Mouse (Mus musculus) neural tube, embryonic 11.5 days (tissue): ENCODE results near the gene Vangl2. TPM values are rescaled to one million over a fixed set of nuclear protein-coding genes. Genes with fewer than 3 reads are reported as not detected.

ENCODE experiments used
- ATAC-seq: fragments of 200-750 bp; cut with Nextera tagmentation; 2 replicates; pipeline ENCODE4 v1.8.0; 2017; ENCODE audit warnings: moderate number of reproducible peaks, mild to moderate bottlenecking, moderate TSS enrichment, moderate library complexity; ENCODE audit not compliant: insufficient read depth, low FRiP score, low TSS enrichment
- DNase-seq: peaks from one replicate; pipeline ENCODE4 v3.0.0-alpha.2; 2015; ENCODE audit warnings: low spot score
- H3K27ac ChIP-seq: fragments of 300-500 bp; sonication (generic); 2 replicates; pipeline ENCODE4 v1.5.1; 2014; ENCODE audit warnings: low read depth, mild to moderate bottlenecking, low read length
- H3K27me3 ChIP-seq: fragments of 300-500 bp; sonication (generic); 2 replicates; pipeline ENCODE4 v1.6.1; 2014; ENCODE audit warnings: mild to moderate bottlenecking, low read length, mixed read lengths; ENCODE audit not compliant: control insufficient read depth, insufficient read depth
- H3K36me3 ChIP-seq: fragments of 300-500 bp; sonication (generic); 2 replicates; pipeline ENCODE4 v1.6.1; 2014; ENCODE audit warnings: mild to moderate bottlenecking, low read length, moderate library complexity, mixed read lengths; ENCODE audit not compliant: control insufficient read depth, insufficient read depth
- H3K4me1 ChIP-seq: fragments of 300-500 bp; sonication (generic); 2 replicates; pipeline ENCODE4 v1.6.1; 2014; ENCODE audit warnings: low read length, mixed read lengths; ENCODE audit not compliant: control insufficient read depth, insufficient read depth
- H3K4me2 ChIP-seq: fragments of 300-500 bp; sonication (generic); 2 replicates; pipeline ENCODE4 v1.6.1; 2014; ENCODE audit warnings: low read depth, mild to moderate bottlenecking, moderate library complexity
- H3K4me3 ChIP-seq: fragments of 300-500 bp; sonication (generic); 2 replicates; pipeline ENCODE4 v1.5.1; 2014; ENCODE audit warnings: low read depth, low read length
- H3K9ac ChIP-seq: fragments of 300-500 bp; sonication (generic); 2 replicates; pipeline ENCODE4 v1.6.1; 2014; ENCODE audit warnings: mild to moderate bottlenecking, low read length
- H3K9me3 ChIP-seq: fragments of 300-500 bp; sonication (generic); 2 replicates; pipeline ENCODE4 v1.6.1; 2016; ENCODE audit warnings: low read length; ENCODE audit not compliant: control insufficient read depth
- WGBS: fragments of 180-500 bp; shearing (Covaris S2); extraction: QIAGEN DNeasy Blood & Tissue Kit; methylation state at CpG from one replicate; pipeline ENCODE4 v1.1.7; 2014; 5-methylcytosine and 5-hydroxymethylcytosine counted together
- polyA plus RNA-seq: library from polyadenylated mRNA; unstranded; fragments of >200 nt; fragmentation: Nextera tagmentation; extraction: Ambion mirVana; gene quantifications from 2 replicates; pipeline ENCODE4 v1.2.1, GENCODE M21; 2014

Gene Vangl2
- polyA plus RNA-seq, 1 experiment from 2014 or later: 69.0 TPM

- no peak for DNase-seq
- H3K27ac ChIP-seq: peak overlapping the region; percentile 88
- peak overlapping the region; percentile 42 for H3K4me2 ChIP-seq
- H3K9me3 ChIP-seq: no peaks in the 10 kb centered on the region
- peaks cover 7% of the 10 kb centered on the region for H3K36me3 ChIP-seq
- WGBS: 70% methylated on average over 8 of the region's 8 CpGs
- peak overlapping the region; percentile 50 for H3K9ac ChIP-seq
- peaks cover 79% of the 10 kb centered on the region for H3K4me1 ChIP-seq
- H3K27me3 ChIP-seq: no peaks in the 10 kb centered on the region
- H3K4me3 ChIP-seq: no peak overlapping the region
- ATAC-seq: no peak
These were observed 12.2 kb downstream of the Vangl2 start for GRCm38 (mm10) chr1:172016031-172016430.

GRCm38 (mm10) chr1:172015312-172015939, 12.8 kb downstream of the Vangl2 start:
- Histone ChIP-seq H3K4me3 (no peak overlapping the region), H3K36me3 (peaks cover 13% of the 10 kb centered on the region), H3K4me1 (peaks cover 74% of the 10 kb centered on the region), H3K27ac (peak overlapping the region; percentile 88), H3K27me3 (no peaks in the 10 kb centered on the region), H3K4me2 (peak overlapping the region; percentile 42), H3K9ac (peak overlapping the region; percentile 50), H3K9me3 (no peaks in the 10 kb centered on the region)
- no peak for ATAC-seq
- DNase-seq: no peak
- 50% methylated on average over 9 of the region's 9 CpGs for WGBS

- DNase-seq: no peak
- ATAC-seq: no peak
- peak overlapping the region; percentile 42 for H3K4me2 ChIP-seq
- no peak overlapping the region for H3K4me3 ChIP-seq
- no peaks in the 10 kb centered on the region for H3K9me3 ChIP-seq
- H3K36me3 ChIP-seq: peaks cover 19% of the 10 kb centered on the region
- H3K9ac ChIP-seq: peak overlapping the region; percentile 50
- 52% methylated on average over 9 of the region's 9 CpGs for WGBS
- H3K4me1 ChIP-seq: peaks cover 68% of the 10 kb centered on the region
- no peaks in the 10 kb centered on the region for H3K27me3 ChIP-seq
- peak overlapping the region; percentile 88 for H3K27ac ChIP-seq
These were observed 13.5 kb downstream of the Vangl2 start for GRCm38 (mm10) chr1:172014771-172015170.

DNA sequence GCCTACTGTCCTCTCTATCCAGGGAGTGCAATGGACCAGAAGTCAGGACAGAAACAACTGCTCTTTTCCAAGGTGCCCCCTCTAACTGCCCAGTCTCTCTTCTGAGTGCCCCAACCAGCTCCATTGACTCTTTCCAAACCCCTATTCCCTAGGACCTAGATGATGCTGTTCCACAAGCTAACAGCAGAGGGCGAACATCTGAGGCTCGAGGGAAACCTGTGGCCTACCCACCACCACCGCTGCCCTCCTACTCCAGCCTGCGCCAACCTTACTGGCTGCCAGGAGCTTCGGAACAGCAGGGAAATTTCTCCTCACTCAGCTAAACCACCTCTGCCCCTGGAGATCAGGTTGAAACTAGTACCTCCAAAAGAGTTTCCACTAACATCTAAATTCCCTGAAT, 16.2 kb downstream of the Vangl2 start:
- Histone ChIP-seq H3K27ac (no peak overlapping the region), H3K27me3 (no peaks in the 10 kb centered on the region), H3K36me3 (peaks cover 38% of the 10 kb centered on the region), H3K4me1 (peaks cover 41% of the 10 kb centered on the region), H3K9ac (no peak overlapping the region), H3K4me2 (no peak overlapping the region), H3K4me3 (no peak overlapping the region), H3K9me3 (no peaks in the 10 kb centered on the region)
- 23% methylated on average over 5 of the region's 5 CpGs for WGBS
- DNase-seq (peak; percentile 80), ATAC-seq (no peak)

- Histone ChIP-seq H3K4me2 (no peak overlapping the region), H3K27ac (no peak overlapping the region), H3K9ac (no peak overlapping the region), H3K27me3 (no peaks in the 10 kb centered on the region), H3K36me3 (peaks cover 49% of the 10 kb centered on the region), H3K9me3 (no peaks in the 10 kb centered on the region), H3K4me3 (no peak overlapping the region), H3K4me1 (peaks cover 24% of the 10 kb centered on the region)
- DNase-seq: no peak
- no peak for ATAC-seq
- 88% methylated on average over 20 of the region's 20 CpGs for WGBS
These were observed 18.0 kb downstream of the Vangl2 start for GRCm38 (mm10) chr1:172010042-172010824.

DNA sequence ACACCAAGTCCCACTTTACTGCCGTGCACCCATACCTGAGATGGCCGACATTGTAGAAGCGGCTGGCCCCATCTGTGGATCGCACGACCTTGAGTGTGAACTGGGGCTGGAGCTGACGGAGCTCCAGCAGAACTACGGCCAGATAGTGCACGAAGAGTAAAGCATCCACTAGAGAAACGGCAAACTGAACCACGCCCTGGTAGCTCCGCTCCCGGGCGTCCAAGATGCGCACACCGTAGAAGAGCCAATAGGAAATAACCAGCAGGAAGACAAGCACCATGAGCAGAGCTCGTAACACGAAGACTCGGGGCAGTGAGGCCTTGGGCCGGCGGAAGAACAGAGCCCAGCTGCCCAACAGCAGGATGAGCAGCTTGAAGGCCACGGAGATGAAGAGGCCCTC, 18.8 kb downstream of the Vangl2 start:
- Histone ChIP-seq H3K4me1 (peaks cover 16% of the 10 kb centered on the region), H3K9ac (no peak overlapping the region), H3K9me3 (no peaks in the 10 kb centered on the region), H3K4me2 (no peak overlapping the region), H3K36me3 (peaks cover 54% of the 10 kb centered on the region), H3K27ac (no peak overlapping the region), H3K27me3 (no peaks in the 10 kb centered on the region), H3K4me3 (no peak overlapping the region)
- ATAC-seq (no peak), DNase-seq (no peak)
- 97% methylated on average over 21 of the region's 21 CpGs for WGBS

GRCm38 (mm10) chr1:172008351-172008750, 19.9 kb downstream of the Vangl2 start:
- 89% methylated on average over 9 of the region's 9 CpGs for WGBS
- H3K9ac ChIP-seq: no peak overlapping the region
- peaks cover 55% of the 10 kb centered on the region for H3K36me3 ChIP-seq
- H3K4me3 ChIP-seq: no peak overlapping the region
- H3K4me2 ChIP-seq: no peak overlapping the region
- H3K27ac ChIP-seq: no peak overlapping the region
- H3K9me3 ChIP-seq: no peaks in the 10 kb centered on the region
- ATAC-seq: no peak
- peaks cover 8% of the 10 kb centered on the region for H3K4me1 ChIP-seq
- no peak for DNase-seq
- no peaks in the 10 kb centered on the region for H3K27me3 ChIP-seq

GRCm38 (mm10) chr1:172007761-172008160, 20.5 kb downstream of the Vangl2 start:
- Histone ChIP-seq H3K4me3 (no peak overlapping the region), H3K4me1 (peaks cover 2% of the 10 kb centered on the region), H3K27me3 (no peaks in the 10 kb centered on the region), H3K4me2 (no peak overlapping the region), H3K36me3 (peaks cover 53% of the 10 kb centered on the region), H3K9me3 (no peaks in the 10 kb centered on the region), H3K27ac (no peak overlapping the region), H3K9ac (no peak overlapping the region)
- 97% methylated on average over 20 of the region's 21 CpGs for WGBS
- ATAC-seq: no peak
- no peak for DNase-seq

DNA sequence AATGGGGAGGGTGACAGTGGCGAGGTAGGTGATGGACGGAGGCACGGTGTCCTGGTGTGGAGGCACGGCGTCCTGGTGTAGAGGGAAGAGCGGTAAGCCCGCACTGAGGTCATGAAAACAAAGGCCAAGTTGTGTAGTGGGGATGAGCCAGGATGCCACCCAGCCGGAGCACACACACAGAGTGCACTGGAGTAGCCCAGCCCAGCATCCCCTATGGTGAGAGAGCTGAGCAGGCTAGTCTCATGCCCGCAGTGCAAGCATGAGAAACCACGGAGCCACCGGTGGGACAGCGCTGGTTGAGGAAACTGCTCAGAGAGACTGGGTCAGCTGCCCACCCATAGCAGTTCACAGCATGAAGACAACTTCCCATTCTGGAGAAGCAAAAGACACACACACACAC, 26.6 kb downstream of the Vangl2 start:
- no peaks in the 10 kb centered on the region for H3K27me3 ChIP-seq

More for the DNA sequence above, 26.6 kb downstream of the Vangl2 start:
- Histone ChIP-seq H3K36me3 (peaks cover 15% of the 10 kb centered on the region), H3K4me1 (peaks cover 4% of the 10 kb centered on the region; the same call in 1 of the 2 replicates), H3K4me2 (no peak overlapping the region), H3K9ac (no peak overlapping the region), H3K4me3 (no peak overlapping the region), H3K27ac (peak overlapping the region; percentile 11), H3K9me3 (no peaks in the 10 kb centered on the region)
- WGBS: 51% methylated on average over 12 of the region's 12 CpGs
- no peak for DNase-seq
- peak; percentile 35; the same call in 1 of the 2 replicates for ATAC-seq
